Mouse (Mus musculus) small intestine, adult 10 weeks (tissue): ENCODE results near the gene Prl2c2. TPM values are rescaled to one million over a fixed set of nuclear protein-coding genes. Genes with fewer than 3 reads are reported as not detected.

Experiments used
- polyA plus RNA-seq: library from polyadenylated mRNA; stranded (reverse); fragments of 350-450 nt; fragmentation: Illumina TruSeq; extraction: RNeasy Lipid Tissue Mini Kit (QIAGEN cat#74804); gene quantifications from one replicate; pipeline ENCODE4 v1.2.3, GENCODE M21; 2014; ENCODE audit warnings: low replicate concordance

The Prl2c2 gene
- not detected for polyA plus RNA-seq

GRCm38 (mm10) chr13:13005283-13005682, at the start of gene Prl2c2:
Gene Prl2c2 (minus strand): TSS chr13:13005383.

Other genes starting within 250 kb of the Prl2c2 start
- not detected for gene Prl2c3, start 205.3 kb downstream of the Prl2c2 start, polyA plus RNA-seq
- not detected for gene Prl2c5, start 177.3 kb upstream of the Prl2c2 start, polyA plus RNA-seq